Mouse (Mus musculus) embryonic fibroblast, embryonic 13.5 days (primary cell): ENCODE data around the gene Rer1. TPM values are rescaled to one million over a fixed set of nuclear protein-coding genes. Genes with fewer than 3 reads are reported as not detected.
A peak's percentile ranks its signal among the peaks of the same experiment; 100 is the strongest.

Experiments used
- H3K27ac ChIP-seq: 2 replicates; pipeline ENCODE4 v1.5.1; 2012; ENCODE audit warnings: low read length, control low read depth, inconsistent platforms; ENCODE audit not compliant: insufficient read depth
- H3K4me1 ChIP-seq: 2 replicates; pipeline ENCODE4 v1.6.1; 2011; ENCODE audit warnings: low read length; ENCODE audit not compliant: control insufficient read depth, insufficient read depth
- H3K4me3 ChIP-seq: 2 replicates; pipeline ENCODE4 v1.5.1; 2011; ENCODE audit warnings: mild to moderate bottlenecking, control low read depth, low read length; ENCODE audit not compliant: insufficient read depth
- CTCF ChIP-seq: IDR thresholded peaks from 2 replicates; pipeline ENCODE4 v1.5.1; 2011; ENCODE audit warnings: mild to moderate bottlenecking, control low read depth, low read length, moderate library complexity, borderline replicate concordance; ENCODE audit not compliant: insufficient read depth
- POLR2A ChIP-seq: IDR thresholded peaks from 2 replicates; pipeline ENCODE4 v1.6.1; 2011; ENCODE audit warnings: low read depth, mild to moderate bottlenecking, control low read depth, low read length, moderate library complexity
- polyA plus RNA-seq: library from polyadenylated mRNA; stranded (reverse); fragments of >200 nt; gene quantifications from 2 replicates; pipeline ENCODE4 v1.2.4, GENCODE M21; 2011; ENCODE audit warnings: low read depth; ENCODE audit not compliant: missing spikeins, insufficient read length

The Rer1 gene
- polyA plus RNA-seq, 1 experiment: 148 TPM

- H3K4me3 ChIP-seq: no peak overlapping the region
- H3K4me1 ChIP-seq: peaks cover 8% of the 10 kb centered on the region
- TF ChIP-seq POLR2A: no peak
- TF ChIP-seq CTCF: no peak
- H3K27ac ChIP-seq: no peak overlapping the region
Measured at GRCm38 (mm10) chr4:155118278-155118677, 32.1 kb upstream of the Rer1 start.

GRCm38 (mm10) chr4:155117396-155117978 lies 31.3 kb upstream of the Rer1 start:
- Histone ChIP-seq H3K27ac (no peak overlapping the region), H3K4me1 (peaks cover 4% of the 10 kb centered on the region), H3K4me3 (no peak overlapping the region)
- TF ChIP-seq CTCF (no peak), POLR2A (no peak)

GRCm38 (mm10) chr4:155116607-155117006 lies 30.4 kb upstream of the Rer1 start:
- no peak overlapping the region for H3K4me3 ChIP-seq
- no peak for TF ChIP-seq CTCF
- no peak for TF ChIP-seq POLR2A
- H3K4me1 ChIP-seq: peaks cover 4% of the 10 kb centered on the region
- no peak overlapping the region for H3K27ac ChIP-seq

- no peak for TF ChIP-seq POLR2A
- no peak for TF ChIP-seq CTCF
- Histone ChIP-seq H3K4me1 (peaks cover 12% of the 10 kb centered on the region), H3K27ac (peak overlapping the region; percentile 58), H3K4me3 (no peak overlapping the region)
Measured at GRCm38 (mm10) chr4:155113766-155114410, 27.7 kb upstream of the Rer1 start.

- H3K4me3 ChIP-seq: no peak overlapping the region
- no peak for TF ChIP-seq CTCF
- no peak for TF ChIP-seq POLR2A
- peak overlapping the region; percentile 51 for H3K27ac ChIP-seq
- peaks cover 12% of the 10 kb centered on the region for H3K4me1 ChIP-seq
Measured at GRCm38 (mm10) chr4:155109471-155109870, 23.3 kb upstream of the Rer1 start.

- no peak for TF ChIP-seq POLR2A
- no peak for TF ChIP-seq CTCF
- Histone ChIP-seq H3K4me3 (no peak overlapping the region), H3K4me1 (peaks cover 8% of the 10 kb centered on the region), H3K27ac (no peak overlapping the region)
Measured at GRCm38 (mm10) chr4:155107886-155108285, 21.7 kb upstream of the Rer1 start.

GRCm38 (mm10) chr4:155098572-155098971 lies 12.4 kb upstream of the Rer1 start:
- Histone ChIP-seq H3K27ac (no peak overlapping the region), H3K4me3 (no peak overlapping the region), H3K4me1 (no peaks in the 10 kb centered on the region)
- TF ChIP-seq POLR2A: no peak
- TF ChIP-seq CTCF: no peak

- Histone ChIP-seq H3K27ac (no peak overlapping the region), H3K4me3 (no peak overlapping the region), H3K4me1 (no peaks in the 10 kb centered on the region)
- TF ChIP-seq CTCF (no peak), POLR2A (no peak)
Measured at GRCm38 (mm10) chr4:155097452-155097851, 11.3 kb upstream of the Rer1 start.

GRCm38 (mm10) chr4:155095967-155096366 lies 9.8 kb upstream of the Rer1 start:
- TF ChIP-seq POLR2A (no peak), CTCF (no peak)
- no peaks in the 10 kb centered on the region for H3K4me1 ChIP-seq
- H3K4me3 ChIP-seq: no peak overlapping the region
- H3K27ac ChIP-seq: no peak overlapping the region

- Histone ChIP-seq H3K27ac (0 out of 2 replicates have a peak overlapping the region, but pooled peaks have one; percentile 10), H3K4me1 (no peaks in the 10 kb centered on the region), H3K4me3 (no peak overlapping the region)
- peak; percentile 93 for TF ChIP-seq CTCF
- 0 out of 2 replicates have a peak, but pooled peaks have one; percentile 29 for TF ChIP-seq POLR2A
Measured at GRCm38 (mm10) chr4:155095238-155095900, 9.2 kb upstream of the Rer1 start.
